Mouse (Mus musculus): ENCODE results near the gene Tom1l2. TPM values are rescaled to one million over a fixed set of nuclear protein-coding genes. Genes with fewer than 3 reads are reported as not detected.

Tom1l2 gene
- polyA plus RNA-seq, 1 experiment from 2014 or later: 23.0 TPM

DNA sequence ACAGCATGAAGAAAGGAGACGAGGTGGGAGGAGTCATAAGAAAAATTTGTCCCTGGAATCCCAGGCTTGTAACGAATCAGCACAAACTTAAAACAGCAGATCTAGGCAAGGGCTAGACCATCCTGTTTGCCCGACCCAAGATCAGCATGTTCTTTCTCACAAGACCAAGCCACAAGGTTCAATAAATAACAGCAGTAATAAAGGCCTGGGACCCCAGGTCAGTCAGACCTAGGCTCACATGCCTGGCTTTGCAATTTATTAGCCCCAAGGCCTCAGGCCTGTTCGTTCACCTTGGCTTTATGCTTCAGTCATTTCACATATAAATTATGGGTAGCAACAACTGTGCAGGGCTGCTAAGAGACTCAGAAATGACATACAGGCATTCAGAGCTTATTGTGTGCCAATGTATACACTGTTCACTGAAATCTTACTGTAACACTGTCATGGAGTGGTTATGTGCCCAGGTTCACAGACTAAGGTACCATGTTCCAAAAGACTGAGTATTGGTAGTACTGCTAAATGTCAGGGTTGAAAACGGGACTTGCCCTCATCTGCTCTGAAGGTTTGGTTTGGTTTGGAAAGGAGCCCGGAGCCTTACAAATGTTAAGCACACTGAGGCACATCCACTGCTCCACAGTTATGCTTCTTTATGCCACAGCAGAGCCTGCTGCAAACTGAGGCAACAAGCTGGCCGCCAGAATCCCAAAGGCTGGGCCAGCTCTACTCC is 35.2 kb downstream of the Tom1l2 start:
- Histone ChIP-seq H3K9ac (ENCODE audit: low read length) (no peak overlapping the region; the same call in 1 of the 2 replicates), H3K4me1 (ENCODE audit: control insufficient read depth, insufficient read depth, low read length) (peaks cover 31% of the 10 kb centered on the region; the same call in 1 of the 2 replicates), H3K36me3 (ENCODE audit: control insufficient read depth, insufficient read depth, low read length) (no peaks in the 10 kb centered on the region), H3K4me2 (ENCODE audit: low read length) (no peak overlapping the region), H3K9me3 (replicated peaks; ENCODE audit: control insufficient read depth, low read length) (no peaks in the 10 kb centered on the region), H3K27ac (ENCODE audit: low read depth, low read length) (no peak overlapping the region), H3K27me3 (replicated peaks; ENCODE audit: control insufficient read depth, insufficient read depth, low read length) (no peaks in the 10 kb centered on the region), H3K4me3 (ENCODE audit: low read depth, low read length) (no peak overlapping the region)
- DNase-seq (ENCODE audit: low spot score): no peak
- WGBS: 75% methylated on average over 7 of the region's 7 CpGs
- ATAC-seq: no peak

DNA sequence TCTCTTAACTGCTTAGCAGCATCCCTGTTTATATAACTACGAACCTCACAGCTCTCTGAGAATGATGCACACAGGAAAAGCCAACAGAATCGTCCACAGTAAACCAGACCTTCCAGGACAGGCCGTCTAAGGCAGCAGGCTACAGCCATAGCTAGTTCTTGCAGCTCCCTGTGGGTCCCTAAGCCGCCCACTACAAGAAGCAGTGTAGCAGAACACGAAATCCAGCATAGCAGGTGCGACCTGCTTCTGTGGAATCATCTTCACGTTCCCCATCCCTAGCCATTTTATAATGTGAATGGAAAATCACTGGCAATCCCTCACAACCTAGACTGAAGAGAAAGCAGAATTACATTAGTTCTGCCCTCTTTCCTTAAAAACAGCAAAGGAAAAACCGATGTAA is 35.8 kb downstream of the Tom1l2 start:
- no peak overlapping the region for H3K4me2 ChIP-seq (ENCODE audit: low read length)
- no peaks in the 10 kb centered on the region for H3K27me3 ChIP-seq (replicated peaks; ENCODE audit: control insufficient read depth, insufficient read depth, low read length)
- H3K27ac ChIP-seq (ENCODE audit: low read depth, low read length): no peak overlapping the region
- no peaks in the 10 kb centered on the region for H3K36me3 ChIP-seq (ENCODE audit: control insufficient read depth, insufficient read depth, low read length)
- 82% methylated on average over 8 of the region's 8 CpGs for WGBS
- peaks cover 36% of the 10 kb centered on the region for H3K4me1 ChIP-seq (ENCODE audit: control insufficient read depth, insufficient read depth, low read length)
- H3K9me3 ChIP-seq (replicated peaks; ENCODE audit: control insufficient read depth, low read length): no peaks in the 10 kb centered on the region
- no peak for DNase-seq (ENCODE audit: low spot score)
- H3K9ac ChIP-seq (ENCODE audit: low read length): no peak overlapping the region
- no peak overlapping the region for H3K4me3 ChIP-seq (ENCODE audit: low read depth, low read length)
- ATAC-seq: no peak

DNA sequence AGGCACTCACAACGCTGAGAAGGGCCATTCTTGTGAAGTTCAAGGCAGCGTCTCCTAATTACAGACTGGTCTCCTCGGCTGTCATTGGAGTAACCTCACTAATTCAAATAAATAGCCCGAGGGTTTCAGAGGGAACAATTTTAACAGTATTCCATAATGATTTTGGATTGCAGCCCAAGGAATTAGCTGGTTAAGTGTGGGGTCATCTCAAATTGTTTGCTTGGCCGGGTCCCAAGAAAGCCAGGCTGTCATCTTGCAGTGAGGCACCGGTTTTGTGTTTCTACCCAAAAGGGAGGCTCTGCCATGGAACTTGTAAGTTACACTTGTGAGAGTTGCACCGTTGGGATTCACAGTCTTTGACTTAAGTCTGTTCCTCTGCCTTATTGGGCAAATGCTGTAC is 36.5 kb downstream of the Tom1l2 start:
- H3K27me3 ChIP-seq (replicated peaks; ENCODE audit: control insufficient read depth, insufficient read depth, low read length): no peaks in the 10 kb centered on the region
- no peak overlapping the region for H3K4me2 ChIP-seq (ENCODE audit: low read length)
- H3K36me3 ChIP-seq (ENCODE audit: control insufficient read depth, insufficient read depth, low read length): no peaks in the 10 kb centered on the region
- H3K9me3 ChIP-seq (replicated peaks; ENCODE audit: control insufficient read depth, low read length): no peaks in the 10 kb centered on the region
- no peak overlapping the region for H3K27ac ChIP-seq (ENCODE audit: low read depth, low read length)
- WGBS: 20% methylated on average over 7 of the region's 7 CpGs
- H3K9ac ChIP-seq (ENCODE audit: low read length): no peak overlapping the region
- peaks cover 42% of the 10 kb centered on the region for H3K4me1 ChIP-seq (ENCODE audit: control insufficient read depth, insufficient read depth, low read length)
- peak; percentile 66 for DNase-seq (ENCODE audit: low spot score)
- no peak for ATAC-seq
- H3K4me3 ChIP-seq (ENCODE audit: low read depth, low read length): no peak overlapping the region

DNA sequence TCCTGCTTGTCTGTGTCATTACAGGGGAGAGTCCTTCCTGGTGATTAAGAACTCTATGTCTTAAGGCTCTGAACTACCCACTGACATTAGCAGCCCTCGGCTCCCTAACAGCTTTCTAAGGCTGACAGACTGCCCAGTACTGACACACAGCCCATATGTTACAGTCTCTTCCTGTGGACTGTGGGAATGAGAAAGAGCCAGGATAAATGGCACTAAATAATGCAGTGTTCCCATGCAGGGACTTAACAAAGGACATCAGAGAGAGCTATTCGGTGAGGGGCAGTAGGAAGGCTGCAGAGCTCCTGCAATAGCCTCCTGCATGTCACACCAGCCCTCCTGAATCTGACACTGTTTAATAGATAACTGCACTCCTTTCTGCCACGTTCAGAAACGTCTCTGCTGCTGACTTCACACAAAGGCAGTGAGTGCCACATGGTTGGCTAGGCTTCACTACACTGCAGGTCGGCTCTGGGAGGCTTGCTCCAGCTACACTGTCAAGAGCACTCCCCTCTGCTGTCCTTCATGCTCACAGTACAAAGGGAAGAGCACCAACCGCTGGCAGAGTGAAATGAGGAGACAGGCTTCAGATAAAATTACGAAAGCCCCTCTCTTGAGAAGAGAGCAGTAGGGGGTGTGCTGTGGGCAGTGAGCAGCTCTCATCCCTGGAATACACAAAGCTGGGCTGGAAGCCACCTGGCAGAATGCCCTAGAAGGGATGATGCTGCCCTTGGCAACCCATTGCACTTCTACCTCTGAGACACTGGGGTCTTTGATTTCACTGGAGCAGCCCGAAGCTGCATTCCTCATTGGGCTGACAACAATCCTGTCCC is 41.5 kb downstream of the Tom1l2 start:
- ATAC-seq: peak; percentile 85
- no peaks in the 10 kb centered on the region for H3K36me3 ChIP-seq (ENCODE audit: control insufficient read depth, insufficient read depth, low read length)
- H3K27ac ChIP-seq (ENCODE audit: low read depth, low read length): peak overlapping the region; percentile 94
- peak; percentile 95 for DNase-seq (ENCODE audit: low spot score)
- H3K27me3 ChIP-seq (replicated peaks; ENCODE audit: control insufficient read depth, insufficient read depth, low read length): no peaks in the 10 kb centered on the region
- H3K4me3 ChIP-seq (ENCODE audit: low read depth, low read length): no peak overlapping the region
- no peaks in the 10 kb centered on the region for H3K9me3 ChIP-seq (replicated peaks; ENCODE audit: control insufficient read depth, low read length)
- H3K4me1 ChIP-seq (ENCODE audit: control insufficient read depth, insufficient read depth, low read length): peaks cover 27% of the 10 kb centered on the region
- peak overlapping the region; percentile 14 for H3K4me2 ChIP-seq (ENCODE audit: low read length)
- 2% methylated on average over 8 of the region's 8 CpGs for WGBS
- H3K9ac ChIP-seq (ENCODE audit: low read length): peak overlapping the region; percentile 53

DNA sequence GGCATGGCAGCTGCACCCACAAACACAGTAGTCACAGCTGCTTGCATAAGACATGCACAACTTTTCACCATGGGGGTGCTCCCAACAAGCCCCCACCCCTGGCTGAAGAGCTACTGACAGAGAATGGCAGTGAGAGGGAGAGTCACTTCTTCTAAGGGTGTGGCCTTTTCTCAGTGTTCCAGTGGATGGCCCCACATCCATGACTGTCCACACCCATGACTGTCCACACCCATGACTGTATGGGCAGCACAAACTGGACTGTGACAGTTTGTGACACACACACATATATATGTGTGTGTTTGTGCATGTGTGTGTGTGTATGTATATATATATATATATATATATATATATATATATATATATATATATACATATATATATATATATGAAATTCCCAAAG is 42.8 kb downstream of the Tom1l2 start:
- DNase-seq (ENCODE audit: low spot score) (no peak), ATAC-seq (no peak)
- Histone ChIP-seq H3K27me3 (replicated peaks; ENCODE audit: control insufficient read depth, insufficient read depth, low read length) (no peaks in the 10 kb centered on the region), H3K27ac (ENCODE audit: low read depth, low read length) (no peak overlapping the region; the same call in 1 of the 2 replicates), H3K4me3 (ENCODE audit: low read depth, low read length) (no peak overlapping the region), H3K9me3 (replicated peaks; ENCODE audit: control insufficient read depth, low read length) (no peaks in the 10 kb centered on the region), H3K4me2 (ENCODE audit: low read length) (no peak overlapping the region), H3K9ac (ENCODE audit: low read length) (no peak overlapping the region), H3K4me1 (ENCODE audit: control insufficient read depth, insufficient read depth, low read length) (peaks cover 27% of the 10 kb centered on the region), H3K36me3 (ENCODE audit: control insufficient read depth, insufficient read depth, low read length) (no peaks in the 10 kb centered on the region)

DNA sequence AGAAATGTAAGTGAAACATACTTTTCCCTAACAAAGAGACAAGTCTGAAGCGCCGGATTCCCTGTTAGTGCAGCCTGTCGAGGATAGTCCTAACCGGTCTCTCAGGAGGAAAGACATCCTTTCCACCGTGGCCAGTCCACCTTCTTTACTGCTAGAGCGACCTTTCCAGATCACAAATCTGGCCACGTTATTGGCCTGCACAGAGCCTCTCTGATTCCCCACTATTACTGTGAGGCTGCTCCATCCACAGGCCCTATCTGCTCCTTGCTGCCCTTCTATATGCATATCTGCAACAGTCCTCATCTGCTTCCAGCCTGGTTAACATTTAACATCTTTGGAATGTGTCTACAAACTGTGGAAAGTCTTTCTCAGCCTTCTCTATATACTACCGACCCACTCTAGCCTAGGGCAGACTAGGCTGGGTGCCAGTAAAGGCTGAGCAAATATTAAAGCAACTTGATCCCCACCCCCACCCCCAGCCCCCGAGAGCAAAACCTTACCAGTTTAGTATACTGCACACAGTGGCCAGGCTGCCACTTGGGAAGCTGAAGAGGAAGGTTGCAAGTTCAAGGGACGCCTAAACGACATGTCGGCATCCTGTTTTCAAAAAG is 44.1 kb downstream of the Tom1l2 start:
- WGBS: 72% methylated on average over 12 of the region's 12 CpGs
- H3K4me2 ChIP-seq (ENCODE audit: low read length): no peak overlapping the region
- H3K9ac ChIP-seq (ENCODE audit: low read length): no peak overlapping the region
- peaks cover 27% of the 10 kb centered on the region for H3K4me1 ChIP-seq (ENCODE audit: control insufficient read depth, insufficient read depth, low read length)
- H3K27me3 ChIP-seq (replicated peaks; ENCODE audit: control insufficient read depth, insufficient read depth, low read length): no peaks in the 10 kb centered on the region
- DNase-seq (ENCODE audit: low spot score) (no peak), ATAC-seq (no peak)
- no peak overlapping the region for H3K4me3 ChIP-seq (ENCODE audit: low read depth, low read length)
- no peaks in the 10 kb centered on the region for H3K9me3 ChIP-seq (replicated peaks; ENCODE audit: control insufficient read depth, low read length)
- no peaks in the 10 kb centered on the region for H3K36me3 ChIP-seq (ENCODE audit: control insufficient read depth, insufficient read depth, low read length)
- no peak overlapping the region for H3K27ac ChIP-seq (ENCODE audit: low read depth, low read length)

DNA sequence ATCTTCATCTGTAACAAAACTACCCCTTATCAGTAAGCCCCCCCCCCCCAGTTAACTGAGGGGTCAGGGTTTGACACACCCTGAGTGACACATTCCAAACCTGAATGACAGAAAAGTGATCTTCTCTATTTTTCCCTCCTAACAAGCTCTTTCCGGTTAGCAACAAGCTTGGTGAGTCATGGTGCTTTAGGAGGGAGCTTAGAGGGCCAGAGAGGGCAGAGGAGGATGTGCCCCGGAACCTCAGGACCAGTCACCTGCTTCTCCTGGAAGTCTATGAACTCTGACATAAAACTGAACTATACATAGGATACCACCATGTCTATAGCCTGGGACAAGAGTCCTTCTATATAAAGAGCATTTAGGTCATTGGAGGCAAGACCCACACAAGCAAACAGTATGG is 44.6 kb downstream of the Tom1l2 start:
- DNase-seq (ENCODE audit: low spot score) (no peak), ATAC-seq (no peak)
- no peaks in the 10 kb centered on the region for H3K27me3 ChIP-seq (replicated peaks; ENCODE audit: control insufficient read depth, insufficient read depth, low read length)
- no peak overlapping the region for H3K4me3 ChIP-seq (ENCODE audit: low read depth, low read length)
- H3K4me2 ChIP-seq (ENCODE audit: low read length): no peak overlapping the region
- no peak overlapping the region for H3K9ac ChIP-seq (ENCODE audit: low read length)
- no peaks in the 10 kb centered on the region for H3K9me3 ChIP-seq (replicated peaks; ENCODE audit: control insufficient read depth, low read length)
- peaks cover 29% of the 10 kb centered on the region for H3K4me1 ChIP-seq (ENCODE audit: control insufficient read depth, insufficient read depth, low read length)
- H3K36me3 ChIP-seq (ENCODE audit: control insufficient read depth, insufficient read depth, low read length): no peaks in the 10 kb centered on the region
- 86% methylated on average over 2 of the region's 2 CpGs for WGBS
- H3K27ac ChIP-seq (ENCODE audit: low read depth, low read length): no peak overlapping the region

DNA sequence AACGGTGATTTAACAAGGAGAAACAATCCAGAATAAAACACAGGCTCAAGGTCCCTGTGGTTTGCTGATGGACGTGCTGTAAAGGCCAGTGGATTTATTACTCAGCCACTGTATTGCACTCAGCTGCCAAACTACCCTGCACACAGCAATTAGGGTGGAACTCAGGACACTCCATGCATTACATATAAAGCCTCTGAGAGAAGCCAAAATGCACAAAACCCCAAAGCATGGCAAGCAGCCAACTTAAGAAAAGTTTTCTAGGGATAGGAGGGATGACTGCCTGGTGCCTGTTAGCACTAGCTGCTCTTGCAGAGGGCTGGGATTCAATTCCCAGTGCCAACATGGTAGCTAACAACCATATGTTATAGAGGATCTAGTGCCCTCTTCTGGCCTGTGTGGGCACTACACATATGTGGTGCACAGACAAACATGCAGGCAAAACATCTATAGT is 45.3 kb downstream of the Tom1l2 start:
- peaks cover 33% of the 10 kb centered on the region for H3K4me1 ChIP-seq (ENCODE audit: control insufficient read depth, insufficient read depth, low read length)
- no peak overlapping the region for H3K27ac ChIP-seq (ENCODE audit: low read depth, low read length)
- H3K36me3 ChIP-seq (ENCODE audit: control insufficient read depth, insufficient read depth, low read length): no peaks in the 10 kb centered on the region
- ATAC-seq: peak; percentile 43; the same call in 1 of the 2 replicates
- peak; percentile 65 for DNase-seq (ENCODE audit: low spot score)
- H3K4me2 ChIP-seq (ENCODE audit: low read length): no peak overlapping the region
- WGBS: 46% methylated on average over 2 of the region's 2 CpGs
- no peaks in the 10 kb centered on the region for H3K27me3 ChIP-seq (replicated peaks; ENCODE audit: control insufficient read depth, insufficient read depth, low read length)
- H3K9me3 ChIP-seq (replicated peaks; ENCODE audit: control insufficient read depth, low read length): no peaks in the 10 kb centered on the region
- no peak overlapping the region for H3K4me3 ChIP-seq (ENCODE audit: low read depth, low read length)
- no peak overlapping the region for H3K9ac ChIP-seq (ENCODE audit: low read length)
